Mouse (Mus musculus): ENCODE data around the gene Ctnnd2. TPM values are rescaled to one million over a fixed set of nuclear protein-coding genes. Genes with fewer than 3 reads are reported as not detected.

Gene Ctnnd2
- total RNA-seq, 2 experiments from 2014 or later: 0.17 to 0.22 TPM

GRCm38 (mm10) chr15:30235210-30236034 is 63.0 kb downstream of the Ctnnd2 start:
- DNase-seq: no peak
- intact Hi-C loops (cut with DNase I): no loop called here

DNA sequence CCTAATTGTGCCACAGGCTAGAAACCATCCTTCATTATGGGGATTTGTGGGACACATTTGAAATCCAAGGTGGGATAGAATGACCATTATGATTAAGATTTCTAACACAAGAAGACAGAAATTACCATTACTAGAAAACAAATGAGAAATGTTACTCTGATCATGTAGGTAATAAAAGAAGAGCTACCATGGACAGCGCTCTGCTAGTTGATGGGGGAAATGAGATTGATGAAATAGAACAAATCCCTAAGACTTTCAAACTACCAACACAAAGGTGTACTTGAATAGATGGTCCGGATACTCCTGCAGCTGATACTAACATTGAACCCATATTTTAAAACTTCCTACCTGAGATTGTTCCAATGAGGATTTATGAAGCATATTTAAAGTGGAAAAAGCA is 68.5 kb downstream of the Ctnnd2 start:
- DNase-seq: no peak
- intact Hi-C loops (cut with DNase I): no loop called here

DNA sequence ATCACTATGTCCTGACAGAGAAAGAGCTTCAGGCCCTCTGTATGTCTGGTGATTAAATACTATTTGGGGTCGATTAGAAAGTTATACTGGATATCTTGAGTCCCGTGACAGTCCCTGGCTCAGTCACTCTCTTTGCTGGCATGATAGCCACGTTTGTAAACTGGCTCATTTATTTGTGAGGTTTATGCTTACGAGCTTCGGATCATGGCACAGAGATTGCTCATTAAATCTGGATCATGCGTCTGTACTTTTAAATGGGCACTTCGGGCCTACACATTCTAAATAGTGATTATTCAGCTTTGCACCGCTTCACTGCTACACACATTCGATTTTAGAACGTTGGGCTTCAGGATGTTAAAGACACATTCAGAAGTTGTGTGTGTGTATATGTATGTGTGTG is 96.4 kb downstream of the Ctnnd2 start:
- DNase-seq: no peak

DNA sequence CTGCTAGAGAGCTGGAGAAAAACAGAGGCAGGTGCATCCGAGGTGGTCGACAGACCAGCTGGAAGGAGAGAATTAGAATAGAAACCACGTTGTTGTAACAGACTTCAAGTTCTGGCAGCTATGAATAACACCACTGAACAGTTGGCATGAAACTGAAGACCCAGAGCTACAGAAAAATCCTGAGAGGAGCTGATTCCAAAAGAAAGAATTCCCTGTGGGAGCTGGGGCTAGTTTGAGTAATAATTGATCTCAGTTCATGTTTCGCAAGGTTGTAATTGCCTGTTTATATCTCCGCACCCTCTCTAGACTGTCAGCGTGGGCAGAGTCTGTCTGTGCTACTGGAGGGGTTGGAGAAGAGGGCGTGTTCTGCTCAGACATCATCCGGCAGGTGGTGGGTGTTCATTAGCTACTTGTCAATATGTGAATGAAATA is 98.8 kb downstream of the Ctnnd2 start:
- intact Hi-C loops (cut with DNase I): no loop called here

More for the DNA sequence above, 96.4 kb downstream of the Ctnnd2 start:
- intact Hi-C loops (cut with DNase I): no loop called here

GRCm38 (mm10) chr15:30272326-30272725 is 99.9 kb downstream of the Ctnnd2 start:
- intact Hi-C loops (cut with DNase I): no loop called here

More for the DNA sequence above, 98.8 kb downstream of the Ctnnd2 start:
- DNase-seq: no peak

DNA sequence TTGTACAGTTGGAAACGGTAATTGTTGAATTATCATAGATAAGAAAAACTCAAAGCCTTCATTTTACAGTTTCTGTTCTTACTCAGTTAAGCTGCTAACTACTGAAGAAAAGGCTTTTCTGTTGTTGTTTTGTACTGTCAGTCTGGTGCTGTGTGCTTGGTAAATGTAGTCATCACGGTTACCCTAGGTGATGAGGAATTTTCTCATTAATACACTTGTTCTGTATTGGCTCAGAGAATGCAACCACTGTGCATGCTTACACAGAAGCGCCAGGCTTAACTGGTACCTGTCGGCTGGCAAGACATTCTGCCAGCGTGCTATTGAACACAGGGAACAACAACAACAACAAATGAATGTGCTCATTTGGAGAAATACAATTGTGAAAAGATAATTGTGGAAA is 103.3 kb downstream of the Ctnnd2 start:
- intact Hi-C loops (cut with DNase I): no loop called here
- no peak for DNase-seq

More at GRCm38 (mm10) chr15:30272326-30272725, 99.9 kb downstream of the Ctnnd2 start:
- no peak for DNase-seq

GRCm38 (mm10) chr15:30276691-30277090 is 104.3 kb downstream of the Ctnnd2 start:
- DNase-seq: no peak
- intact Hi-C loops (cut with DNase I): no loop called here

GRCm38 (mm10) chr15:30278610-30279009 is 106.2 kb downstream of the Ctnnd2 start:
- intact Hi-C loops (cut with DNase I): no loop called here
- no peak for DNase-seq

DNA sequence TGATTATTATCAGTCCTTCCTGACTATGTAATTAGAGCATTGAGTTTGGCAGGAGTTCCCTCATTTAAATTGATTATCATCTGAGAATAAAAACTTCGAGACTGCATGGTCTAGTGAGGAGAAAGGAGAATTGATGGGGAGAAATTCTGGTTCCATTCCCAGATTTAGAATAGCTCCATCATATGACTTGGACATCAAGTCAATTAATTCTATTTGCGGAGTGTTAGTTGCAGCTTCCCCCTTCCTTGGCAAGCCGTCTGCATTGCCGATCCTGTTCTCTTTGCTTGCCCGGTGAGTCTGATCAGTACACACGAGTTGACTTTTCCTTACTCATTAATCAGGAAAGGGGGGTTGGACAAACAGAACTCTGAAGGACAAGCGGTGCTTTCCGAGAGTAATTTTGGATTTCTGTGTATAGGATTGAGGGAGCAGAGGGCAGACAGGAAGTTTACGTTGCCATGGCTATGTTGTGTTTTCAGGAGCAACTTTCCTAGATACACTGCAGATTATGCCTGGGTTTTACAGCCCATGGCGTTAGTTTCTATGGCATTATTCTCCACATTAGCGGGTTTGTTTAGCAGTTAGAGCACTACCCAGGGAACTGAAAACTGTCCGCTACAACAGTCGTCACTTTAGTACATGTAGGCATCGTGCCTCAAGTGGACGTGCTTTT is 113.3 kb downstream of the Ctnnd2 start:
- intact Hi-C loops (cut with DNase I): no loop called here
- DNase-seq: no peak

GRCm38 (mm10) chr15:30286245-30286642 is 113.9 kb downstream of the Ctnnd2 start:
- no peak for DNase-seq
- intact Hi-C loops (cut with DNase I): no loop called here

- DNase-seq: no peak
- intact Hi-C loops (cut with DNase I): no loop called here
These were observed 130.4 kb downstream of the Ctnnd2 start for GRCm38 (mm10) chr15:30302824-30303223.

- DNase-seq: no peak
- intact Hi-C loops (cut with DNase I): no loop called here
These were observed 134.0 kb downstream of the Ctnnd2 start for GRCm38 (mm10) chr15:30306437-30306836.

DNA sequence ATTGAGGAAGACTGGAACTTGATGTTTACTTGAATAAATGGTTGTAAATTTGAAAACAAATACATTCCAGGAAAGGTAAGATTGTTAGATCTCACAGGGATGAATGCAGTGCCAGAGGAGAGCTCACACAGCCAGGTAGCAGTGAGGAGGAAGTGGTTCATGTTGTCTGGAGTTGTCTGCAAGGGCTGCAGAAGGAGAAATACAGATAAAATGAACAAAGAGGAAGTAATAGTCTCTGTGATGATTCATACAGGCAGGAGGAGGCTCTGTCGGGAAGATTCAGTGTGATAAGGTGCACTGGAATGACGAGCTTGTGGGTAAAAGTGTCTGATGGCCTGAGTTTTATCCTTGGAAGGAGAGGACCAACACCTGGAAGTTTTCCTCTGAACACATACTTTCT is 150.2 kb downstream of the Ctnnd2 start:
- intact Hi-C loops (cut with DNase I): no loop called here
- DNase-seq: no peak

- intact Hi-C loops (cut with DNase I): no loop called here
- no peak for DNase-seq
These were observed 161.2 kb downstream of the Ctnnd2 start for GRCm38 (mm10) chr15:30333336-30334310.

GRCm38 (mm10) chr15:30338585-30339197 is 166.3 kb downstream of the Ctnnd2 start:
- intact Hi-C loops (cut with DNase I): no loop called here
- DNase-seq: no peak

- DNase-seq: no peak
- intact Hi-C loops (cut with DNase I): no loop called here
These were observed 173.4 kb downstream of the Ctnnd2 start for GRCm38 (mm10) chr15:30345754-30346153.

DNA sequence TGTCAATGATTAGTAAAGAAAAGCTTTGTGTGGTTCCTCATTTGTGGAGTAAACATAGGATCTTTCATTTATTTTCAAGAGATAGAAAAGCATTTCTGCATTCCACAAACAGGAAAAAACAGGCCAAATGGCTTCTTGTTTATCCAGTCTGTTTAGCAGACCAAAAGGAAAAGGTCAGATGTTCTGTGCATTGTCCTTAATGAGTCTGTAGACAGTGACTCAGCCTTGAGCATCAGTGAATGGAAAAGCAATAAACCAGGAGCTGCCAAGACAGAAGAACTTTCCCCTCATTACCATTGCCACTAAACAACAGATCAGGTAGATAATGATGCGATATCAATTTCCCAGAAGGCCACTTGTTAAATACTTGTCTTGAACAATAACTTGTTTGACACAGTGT is 192.1 kb downstream of the Ctnnd2 start:
- DNase-seq: no peak
- intact Hi-C loops (cut with DNase I): no loop called here

DNA sequence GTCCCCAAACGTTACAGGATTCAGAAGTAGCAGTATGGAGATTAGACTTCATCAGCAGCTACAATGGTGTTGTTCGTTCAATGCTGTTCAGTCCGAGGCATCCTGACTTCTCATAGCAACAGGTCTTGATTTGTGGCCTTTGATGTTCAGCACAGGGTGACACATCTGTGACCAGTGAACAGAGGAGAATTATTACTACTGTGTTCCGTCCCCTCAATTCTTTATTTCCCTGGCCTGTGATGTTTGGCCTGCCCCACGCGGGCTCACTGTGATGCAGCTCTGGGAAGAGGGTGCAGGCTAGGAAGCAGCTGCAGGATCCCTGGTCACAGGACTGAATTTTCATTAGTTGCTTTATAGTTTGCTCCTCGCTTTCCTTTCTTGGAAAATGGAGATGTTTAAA is 197.6 kb downstream of the Ctnnd2 start:
- intact Hi-C loops (cut with DNase I): no loop called here
- no peak for DNase-seq

DNA sequence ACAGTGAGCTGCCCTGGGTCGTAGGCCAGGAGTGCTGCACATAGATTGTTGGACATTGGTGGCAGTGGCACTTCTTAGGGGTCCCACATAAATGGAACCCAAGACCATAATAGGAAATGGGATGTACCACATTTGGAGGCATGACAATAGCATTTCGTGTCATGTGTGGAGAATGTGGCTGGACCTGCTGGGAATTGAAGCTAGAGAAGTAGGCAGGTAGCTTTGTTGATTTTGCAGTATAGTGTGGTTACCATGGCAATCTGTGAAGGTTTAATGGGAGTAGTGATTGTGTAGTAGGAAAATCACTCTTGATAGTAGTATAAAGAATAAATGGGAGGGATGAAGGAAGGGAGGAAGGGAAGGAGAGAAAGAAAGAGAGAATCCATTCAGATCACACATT is 198.8 kb downstream of the Ctnnd2 start:
- DNase-seq: no peak
- intact Hi-C loops (cut with DNase I): no loop called here

GRCm38 (mm10) chr15:30373654-30374215 is 201.3 kb downstream of the Ctnnd2 start:
- intact Hi-C loops (cut with DNase I): no loop called here
- DNase-seq: no peak

Data from heart, postnatal 14 days (tissue).